Mouse (Mus musculus) neutrophil, adult 65 days (primary cell): ENCODE results near the gene Cox8b. TPM values are rescaled to one million over a fixed set of nuclear protein-coding genes. Genes with fewer than 3 reads are reported as not detected.

Experiments used
- total RNA-seq: library from RNA; stranded (reverse); gene quantifications from 2 replicates; pipeline ENCODE4 v1.2.4, GENCODE M21; 2023

Gene Cox8b
- total RNA-seq: not detected in 2 replicates

DNA sequence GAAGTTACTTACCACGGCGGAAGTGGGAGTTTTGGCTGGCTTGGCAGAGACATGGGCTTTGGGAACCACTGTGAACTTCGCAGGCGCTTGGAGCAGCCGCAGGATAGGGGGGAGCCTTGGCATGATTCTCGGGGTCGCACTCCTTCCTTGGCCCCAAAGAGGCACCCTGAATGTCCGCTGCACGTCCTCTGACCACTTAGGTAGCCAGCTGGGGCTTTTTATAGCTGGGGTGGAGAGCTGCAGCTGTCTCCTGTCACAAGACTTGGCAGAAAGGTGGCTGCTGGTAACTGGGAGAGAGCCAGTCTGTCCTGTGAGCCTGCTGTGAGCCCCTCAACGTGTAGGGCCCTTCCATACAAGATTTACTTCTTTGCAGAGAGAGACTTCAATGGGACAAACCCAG lies at the start of gene Cox8b:
Cox8b (minus strand) TSS at position 227 of the 400 bp plus-strand sequence.

GRCm38 (mm10) chr7:140941222-140942051 lies 41.2 kb upstream of the Cox8b start, which contains the start of gene Pgghg:
Gene Pgghg, plus strand, starts transcription at chr7:140941391.

DNA sequence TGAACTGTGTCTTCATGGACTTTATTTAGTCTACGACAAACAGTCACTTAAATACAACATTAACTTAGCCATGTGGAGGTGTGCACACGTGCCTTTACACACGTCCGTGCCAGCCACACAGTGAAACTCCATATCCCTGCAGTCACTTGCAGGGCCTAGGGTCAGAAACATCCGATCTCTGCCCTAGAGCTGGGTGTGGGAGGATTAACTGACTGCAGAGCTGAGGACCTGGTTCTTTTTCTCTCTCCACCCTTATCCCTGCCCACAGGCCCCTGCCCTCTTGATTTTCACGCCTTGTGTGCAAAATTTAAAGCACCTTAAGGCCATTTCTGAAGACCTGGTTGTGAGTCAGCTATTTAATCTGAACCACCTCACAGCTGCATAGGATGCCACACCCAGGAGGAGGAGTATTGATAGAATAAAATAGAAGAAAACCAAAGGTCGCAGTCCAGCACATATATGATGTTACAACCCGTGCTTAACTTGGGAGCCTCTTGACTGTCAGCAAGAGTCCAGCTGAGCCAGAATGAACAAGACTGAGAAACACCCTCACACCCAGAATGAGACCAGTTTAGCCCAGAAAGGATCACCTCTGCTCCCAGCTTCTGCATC lies 20.3 kb upstream of the Cox8b start, which contains the start of gene Nlrp6:
Nlrp6 (plus strand) TSS at position 485 of the 612 bp plus-strand sequence.

DNA sequence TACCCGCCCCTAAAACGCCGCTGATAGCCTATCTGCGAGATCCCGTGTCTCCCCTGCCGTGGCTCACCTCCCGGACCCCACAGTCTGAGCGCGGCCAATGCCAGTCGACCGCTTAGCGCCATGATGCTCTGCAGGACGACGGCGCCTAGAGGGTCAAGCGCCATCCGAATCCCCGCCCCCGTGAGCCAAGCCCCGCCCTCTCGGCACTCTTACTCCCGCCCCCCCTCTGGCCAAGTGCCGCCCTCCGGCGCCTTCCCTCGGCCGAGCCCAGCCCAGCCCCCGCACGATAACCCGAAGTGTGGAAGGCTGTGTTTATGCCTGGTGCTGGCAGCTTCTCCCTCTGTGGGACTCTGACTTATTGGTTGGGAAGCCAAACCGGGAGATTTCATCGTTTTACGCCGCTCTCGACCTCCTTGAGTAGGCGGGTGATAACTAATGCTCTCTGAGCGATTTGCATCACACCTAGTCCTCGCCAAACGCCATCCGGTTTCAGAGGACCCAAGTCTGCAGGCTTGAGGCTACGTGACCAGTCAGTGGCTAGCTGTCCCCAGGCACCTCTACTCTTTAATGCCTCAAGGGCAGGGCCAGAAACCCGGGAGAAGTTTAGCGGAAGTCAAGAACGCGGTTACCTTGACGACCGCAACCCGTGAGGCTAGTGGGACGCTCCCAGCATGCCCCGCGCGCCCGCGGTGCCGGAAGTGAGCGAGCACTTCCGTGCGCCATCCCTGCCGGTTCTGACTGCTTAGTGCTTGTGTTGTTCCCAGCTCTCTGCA lies 18.4 kb downstream of the Cox8b start, which contains the start of the genes Psmd13 and Sirt3:
Psmd13 (plus strand) TSS at position 273 of the 773 bp plus-strand sequence.
Sirt3 (minus strand) TSS at position 614 of the 773 bp plus-strand sequence.

DNA sequence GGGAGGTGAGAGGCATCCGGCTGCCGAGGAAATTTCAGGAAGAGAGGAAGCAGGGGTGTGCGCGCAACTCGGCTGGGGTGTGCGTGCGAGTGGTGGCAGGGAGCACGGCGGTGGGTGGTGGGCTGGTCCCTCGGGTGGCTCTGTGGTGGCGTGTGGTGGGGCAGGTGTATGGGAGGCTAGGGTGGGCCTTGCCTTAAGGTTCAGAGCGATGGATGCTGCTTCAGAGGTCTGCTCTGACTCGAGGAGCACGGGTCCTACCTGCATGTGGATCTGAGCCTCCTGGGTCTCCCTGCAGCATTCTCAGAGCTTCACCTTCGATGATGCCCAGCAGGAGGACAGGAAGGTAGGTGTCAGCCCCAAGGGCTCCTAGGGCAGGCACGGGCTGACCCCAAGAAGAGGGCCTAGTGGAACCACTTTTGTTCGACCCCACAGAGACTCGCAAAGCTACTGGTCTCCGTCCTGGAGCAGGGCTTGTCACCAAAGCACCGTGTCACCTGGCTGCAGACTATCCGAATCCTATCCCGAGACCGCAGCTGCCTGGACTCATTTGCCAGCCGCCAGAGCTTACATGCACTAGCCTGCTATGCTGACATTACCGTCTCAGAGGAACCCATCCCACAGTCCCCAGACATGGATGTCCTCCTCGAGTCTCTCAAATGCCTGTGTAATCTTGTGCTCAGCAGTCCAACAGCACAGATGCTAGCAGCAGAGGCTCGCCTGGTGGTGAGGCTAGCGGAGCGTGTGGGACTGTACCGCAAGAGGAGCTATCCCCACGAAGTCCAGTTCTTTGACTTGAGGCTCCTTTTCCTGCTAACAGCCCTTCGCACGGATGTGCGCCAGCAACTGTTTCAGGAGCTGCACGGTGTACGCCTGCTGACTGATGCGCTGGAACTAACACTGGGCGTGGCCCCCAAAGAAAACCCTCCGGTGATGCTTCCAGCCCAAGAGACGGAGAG lies 42.4 kb downstream of the Cox8b start, which contains the start of gene Bet1l:
Bet1l (minus strand) TSS at position 28 of the 956 bp plus-strand sequence.

GRCm38 (mm10) chr7:140856785-140857549 lies 43.3 kb downstream of the Cox8b start, which contains the start of gene Ric8a:
Gene Ric8a, plus strand, starts transcription at chr7:140856957.

DNA sequence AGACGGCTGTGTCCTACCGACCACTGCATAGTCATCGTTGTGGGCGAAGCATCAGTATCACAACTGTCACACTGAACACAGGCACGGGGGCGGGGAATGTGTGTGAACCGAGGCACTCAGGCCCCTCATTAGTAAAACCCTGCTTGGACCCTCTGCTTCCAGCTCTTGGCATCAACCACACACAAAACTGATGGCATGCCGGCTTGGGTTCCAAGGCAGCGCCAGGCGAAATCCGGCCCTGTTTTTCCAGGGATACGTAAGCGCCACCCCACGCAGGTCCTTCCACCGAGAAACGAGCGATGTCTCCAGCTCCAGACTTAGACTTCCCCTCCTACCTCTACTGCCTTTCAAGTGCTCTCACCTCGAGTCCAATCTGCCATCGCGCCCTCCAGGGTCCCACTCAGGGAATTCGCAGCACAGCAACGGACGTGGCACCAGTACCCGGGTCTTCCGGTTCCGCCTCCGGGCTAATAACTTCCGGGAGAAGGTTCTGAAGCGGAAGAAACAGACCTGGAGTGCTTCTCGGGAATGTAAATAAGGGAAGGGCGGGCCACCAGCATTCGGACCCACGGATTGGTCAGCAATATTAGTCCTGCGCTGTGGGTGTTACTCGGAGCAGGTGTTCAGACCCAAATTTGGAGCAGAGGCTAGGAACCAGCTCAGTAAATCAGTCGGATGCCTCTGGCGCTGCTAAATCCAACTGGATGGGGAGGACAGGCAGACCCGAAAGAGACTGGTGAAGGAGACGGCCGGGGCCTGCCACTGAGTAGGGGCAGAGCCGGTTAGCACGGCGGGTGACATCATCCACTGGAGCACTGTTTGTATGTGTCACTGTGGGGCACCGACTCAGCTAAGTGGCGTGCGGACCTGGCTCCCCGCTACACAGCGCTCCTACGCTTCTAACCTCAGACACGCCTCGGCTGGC lies 44.1 kb downstream of the Cox8b start, which contains the start of gene Gm45785:
Gm45785 (minus strand) TSS at position 472 of the 925 bp plus-strand sequence.

Other genes with a start within 250 kb of the Cox8b start
- not detected in 2 replicates for gene Olfr539, start 240.5 kb downstream of the Cox8b start, total RNA-seq
- 0.13 TPM in 1 of 2 replicates, not detected in the other for gene Olfr45, start 218.5 kb downstream of the Cox8b start, total RNA-seq
- not detected in 2 replicates for gene Olfr541, start 203.2 kb downstream of the Cox8b start, total RNA-seq
- gene Cyp2e1, start 136.7 kb downstream of the Cox8b start, total RNA-seq: not detected in 2 replicates
- not detected in 2 replicates for gene Syce1, start 112.6 kb downstream of the Cox8b start, total RNA-seq
- not detected in 2 replicates for gene Zfp941, start 78.3 kb downstream of the Cox8b start, total RNA-seq
- gene Urah, start 65.4 kb downstream of the Cox8b start, total RNA-seq: not detected in 2 replicates
- not detected in 2 replicates for gene Scgb1c1, start 54.9 kb downstream of the Cox8b start, total RNA-seq
- gene Odf3, start 52.6 kb downstream of the Cox8b start, total RNA-seq: not detected in 2 replicates
- gene Gm45785, start 44.1 kb downstream of the Cox8b start, total RNA-seq: not detected in 2 replicates
- 98.6 and 113 TPM in 2 replicates for gene Ric8a, start 43.5 kb downstream of the Cox8b start, total RNA-seq
- 21.7 and 27.0 TPM in 2 replicates for gene Bet1l, start 42.9 kb downstream of the Cox8b start, total RNA-seq
- gene Psmd13, start 18.5 kb downstream of the Cox8b start, total RNA-seq: 110 and 137 TPM in 2 replicates
- gene Sirt3, start 18.1 kb downstream of the Cox8b start, total RNA-seq: 7.0 and 7.2 TPM in 2 replicates
- not detected in 2 replicates for gene Nlrp6, start 20.5 kb upstream of the Cox8b start, total RNA-seq
- gene Pgghg, start 40.9 kb upstream of the Cox8b start, total RNA-seq: 19.6 and 25.0 TPM in 2 replicates
- gene Ifitm5, start 49.8 kb upstream of the Cox8b start, total RNA-seq: 0.73 and 1.7 TPM in 2 replicates
- not detected in 2 replicates for gene Gm45717, start 55.5 kb upstream of the Cox8b start, total RNA-seq
- gene Ifitm2, start 55.5 kb upstream of the Cox8b start, total RNA-seq: 357 and 529 TPM in 2 replicates
- gene Ifitm1, start 66.8 kb upstream of the Cox8b start, total RNA-seq: 416 and 495 TPM in 2 replicates
- 381 and 488 TPM in 2 replicates for gene Ifitm3, start 110.3 kb upstream of the Cox8b start, total RNA-seq
- gene Ifitm6, start 117.5 kb upstream of the Cox8b start, total RNA-seq: 593 and 1,068 TPM in 2 replicates
- not detected in 2 replicates for gene Gm17387, start 128.7 kb upstream of the Cox8b start, total RNA-seq
- gene B4galnt4, start 160.7 kb upstream of the Cox8b start, total RNA-seq: 0.34 and 0.82 TPM in 2 replicates
- 2.4 and 2.6 TPM in 2 replicates for gene Pkp3, start 177.8 kb upstream of the Cox8b start, total RNA-seq
- gene Sigirr, start 200.1 kb upstream of the Cox8b start, total RNA-seq: 4.4 and 5.0 TPM in 2 replicates
- gene Ano9, start 217.4 kb upstream of the Cox8b start, total RNA-seq: not detected in 2 replicates
- gene Ptdss2, start 221.9 kb upstream of the Cox8b start, total RNA-seq: 5.3 and 7.8 TPM in 2 replicates